Mouse (Mus musculus) G1E (cell line): ENCODE data around the gene Lsm6.

Experiments
- CTCF ChIP-seq: IDR thresholded peaks from 2 replicates; pipeline ENCODE4 v1.5.1; 2012; ENCODE audit warnings: low read depth, low read length, inconsistent platforms, mixed read lengths
- GATA1 ChIP-seq: IDR thresholded peaks from 2 replicates; pipeline ENCODE4 v1.6.1; 2012; ENCODE audit warnings: borderline replicate concordance, low read length, inconsistent platforms, mixed read lengths
- GATA2 ChIP-seq: IDR thresholded peaks from 2 replicates; pipeline ENCODE4 v1.6.1; 2012; ENCODE audit warnings: low read depth, low read length, inconsistent platforms, borderline replicate concordance
- POLR2AphosphoS5 ChIP-seq: IDR thresholded peaks from 2 replicates; pipeline ENCODE4 v1.6.1; 2012; ENCODE audit warnings: low read depth, low read length, inconsistent platforms; ENCODE audit not compliant: insufficient replicate concordance
- TAL1 ChIP-seq: conservative IDR thresholded peaks from 2 replicates; pipeline ENCODE4 v1.6.1; 2012; ENCODE audit warnings: low read depth, low read length, inconsistent platforms, mixed read lengths

DNA sequence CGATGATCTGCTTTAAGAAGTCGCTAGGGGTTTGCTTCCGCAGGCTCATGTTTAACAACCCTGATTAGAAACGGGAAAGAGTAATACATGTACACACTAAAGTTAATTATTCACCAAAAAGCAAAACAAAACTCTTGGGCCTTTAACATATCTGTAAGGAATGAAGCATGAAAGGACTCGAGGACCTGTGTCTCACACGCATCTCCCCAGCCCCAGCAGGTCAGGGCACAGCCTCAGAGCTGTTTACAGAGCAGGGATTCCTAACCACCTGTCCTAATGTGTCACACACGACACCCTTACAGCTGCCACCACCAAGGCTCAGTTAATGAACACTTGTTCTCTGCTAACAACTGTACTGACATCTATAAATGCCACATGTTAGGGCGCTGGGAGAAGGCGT lies 7.9 kb downstream of the Lsm6 start:
- TF ChIP-seq GATA1, result no peak
- TF ChIP-seq POLR2AphosphoS5, result no peak
- no peak for TF ChIP-seq CTCF
- TF ChIP-seq TAL1, result no peak
- TF ChIP-seq GATA2, result no peak
